Mouse (Mus musculus) embryonic fibroblast, embryonic 13.5 days (primary cell): ENCODE data around the gene Bcar3.

Experiments
- CTCF ChIP-seq: IDR thresholded peaks from 2 replicates; pipeline ENCODE4 v1.5.1; 2011; ENCODE audit warnings: mild to moderate bottlenecking, control low read depth, low read length, moderate library complexity, borderline replicate concordance; ENCODE audit not compliant: insufficient read depth
- POLR2A ChIP-seq: IDR thresholded peaks from 2 replicates; pipeline ENCODE4 v1.6.1; 2011; ENCODE audit warnings: low read depth, mild to moderate bottlenecking, control low read depth, low read length, moderate library complexity

DNA sequence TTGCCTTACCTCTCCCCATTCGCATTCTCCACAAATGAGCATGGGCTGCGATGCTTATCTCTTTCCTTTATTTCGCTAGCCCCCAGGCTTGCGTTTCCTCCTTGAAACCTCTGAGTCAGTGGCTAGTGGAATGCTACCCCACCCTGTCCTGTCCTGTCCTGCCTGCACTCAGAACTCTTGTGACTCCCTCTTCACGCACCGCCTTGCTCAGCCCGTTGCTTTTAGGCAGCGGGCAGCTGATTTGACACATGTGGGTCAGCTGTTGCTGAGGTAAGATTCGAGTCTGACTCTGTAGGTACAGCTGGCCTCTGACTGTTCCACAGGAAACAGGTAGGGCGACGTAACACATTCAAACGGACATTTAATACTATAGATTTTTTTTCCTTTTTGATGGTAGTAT is 97.9 kb downstream of the Bcar3 start:
- no peak for TF ChIP-seq CTCF
- TF ChIP-seq POLR2A, result no peak
